18 mouse cellular contexts compared by ENCODE assay signal in genomic region chr6:103742784-103743183, GRCm38 (mm10).
A peak's percentile ranks its signal among the peaks of the same experiment; 100 is the strongest.
DNase-seq lines count a peak whose midpoint lies in the region; ATAC-seq and TF ChIP-seq lines count a peak whose summit lies in the region.
"Had no signal": no experiment of that assay in that cellular context is flagged by ENCODE, and none has a peak within 500 bp of the region (broad histone marks: within the 10 kb centered on the region; RNA-seq: fewer than 3 reads in every experiment).

No protein-coding gene starts in this region.

- no peak overlapping the region for H3K4me2 ChIP-seq in intestine, postnatal 0 days (replicated peaks; ENCODE audit: low read depth)
- H3K4me2 ChIP-seq in intestine, embryonic 16.5 days (ENCODE audit: low read depth, low read length) = no peak overlapping the region
- no peak overlapping the region for H3K4me2 ChIP-seq in midbrain, embryonic 14.5 days (ENCODE audit: low read length)
- H3K4me2 ChIP-seq: heart, embryonic 11.5 days; liver, embryonic 13.5 days had no signal

- H3K9ac ChIP-seq in intestine, postnatal 0 days (ENCODE audit: low read depth, low read length) = no peak overlapping the region
- H3K9ac ChIP-seq in intestine, embryonic 16.5 days (ENCODE audit: low read depth, low read length) = no peak overlapping the region
- no peak overlapping the region for H3K9ac ChIP-seq in midbrain, embryonic 14.5 days (replicated peaks; ENCODE audit: low read length)
- H3K9ac ChIP-seq: liver, embryonic 13.5 days had no signal

- TF ChIP-seq CTCF in intestine, postnatal 0 days (IDR thresholded peaks at IDR 0.05; ENCODE audit: low read depth) = peak; percentile 38

- H3K4me3 ChIP-seq in intestine, postnatal 0 days (ENCODE audit: low read depth, low read length) = no peak overlapping the region
- H3K4me3 ChIP-seq in intestine, embryonic 16.5 days (ENCODE audit: low read length) = no peak overlapping the region
- no peak overlapping the region for H3K4me3 ChIP-seq in midbrain, embryonic 14.5 days (replicated peaks; ENCODE audit: low read depth, low read length)
- H3K4me3 ChIP-seq: limb, embryonic 10.5 days; liver, embryonic 13.5 days had no signal

- peak; percentile 12 for DNase-seq in embryo, embryonic 11 days
- DNase-seq in embryo, embryonic 10 days (ENCODE audit: low spot score) = no peak
- peak; percentile 9 for DNase-seq in ES-CJ7 (ENCODE audit: low read depth, low spot score)
- DNase-seq in midbrain, embryonic 14.5 days = peak; percentile 58
- no peak for DNase-seq in spleen, adult 18-20 months
- DNase-seq: cerebellum, adult 8-10 months; heart, postnatal 4 days; kidney, adult 2 months; layer of hippocampus, postnatal 36 days; liver, embryonic 13.5 days; thymus, postnatal 14 days had no signal

- no peaks in the 10 kb centered on the region for H3K4me1 ChIP-seq in intestine, postnatal 0 days (replicated peaks; ENCODE audit: control insufficient read depth, insufficient read depth, low read length)
- no peaks in the 10 kb centered on the region for H3K4me1 ChIP-seq in intestine, embryonic 16.5 days (ENCODE audit: control insufficient read depth, insufficient read depth, low read length)
- H3K4me1 ChIP-seq in midbrain, embryonic 14.5 days (ENCODE audit: control insufficient read depth, insufficient read depth, low read length) = no peaks in the 10 kb centered on the region
- H3K4me1 ChIP-seq: limb, embryonic 10.5 days; liver, embryonic 13.5 days had no signal

- H3K36me3 ChIP-seq in intestine, postnatal 0 days (ENCODE audit: control insufficient read depth, insufficient read depth) = no peaks in the 10 kb centered on the region
- no peaks in the 10 kb centered on the region for H3K36me3 ChIP-seq in intestine, embryonic 16.5 days (ENCODE audit: control insufficient read depth, insufficient read depth, low read length)
- no peaks in the 10 kb centered on the region for H3K36me3 ChIP-seq in midbrain, embryonic 14.5 days (ENCODE audit: control insufficient read depth, insufficient read depth, low read length)
- H3K36me3 ChIP-seq: limb, embryonic 10.5 days; liver, embryonic 13.5 days had no signal

- ATAC-seq in intestine, postnatal 0 days = no peak
- no peak for ATAC-seq in intestine, embryonic 16.5 days
- peak; percentile 63; the same call in 1 of the 2 replicates for ATAC-seq in midbrain, embryonic 14.5 days (ENCODE audit: low FRiP score, low TSS enrichment)
- ATAC-seq in megakaryocyte-erythroid progenitor cell, adult 5-6 weeks (replicated peaks; ENCODE audit: low FRiP score, low TSS enrichment, poor library complexity, severe bottlenecking) = no peak
- ATAC-seq: lung, postnatal 0 days had no signal

- WGBS in intestine, postnatal 0 days = 53% methylated on average over 3 of the region's 3 CpGs
- WGBS in intestine, embryonic 16.5 days = 63% methylated on average over 3 of the region's 3 CpGs
- WGBS in midbrain, embryonic 14.5 days = 52% methylated on average over 3 of the region's 3 CpGs

- no peaks in the 10 kb centered on the region for H3K9me3 ChIP-seq in intestine, postnatal 0 days (ENCODE audit: control insufficient read depth)
- H3K9me3 ChIP-seq in intestine, embryonic 16.5 days (ENCODE audit: control insufficient read depth, low read length) = no peaks in the 10 kb centered on the region
- H3K9me3 ChIP-seq in midbrain, embryonic 14.5 days (ENCODE audit: control insufficient read depth, low read length) = no peaks in the 10 kb centered on the region
- H3K9me3 ChIP-seq: limb, embryonic 10.5 days; liver, embryonic 13.5 days had no signal

- H3K27ac ChIP-seq in intestine, postnatal 0 days (ENCODE audit: low read depth, low read length) = no peak overlapping the region
- H3K27ac ChIP-seq in intestine, embryonic 16.5 days (ENCODE audit: low read length) = no peak overlapping the region
- no peak overlapping the region for H3K27ac ChIP-seq in midbrain, embryonic 14.5 days (replicated peaks; ENCODE audit: low read depth, low read length)
- H3K27ac ChIP-seq: limb, embryonic 10.5 days; liver, embryonic 13.5 days had no signal

- no peaks in the 10 kb centered on the region for H3K27me3 ChIP-seq in intestine, postnatal 0 days (replicated peaks; ENCODE audit: control insufficient read depth, insufficient read depth, low read length)
- no peaks in the 10 kb centered on the region for H3K27me3 ChIP-seq in intestine, embryonic 16.5 days (replicated peaks; ENCODE audit: control insufficient read depth, insufficient read depth, low read length)
- H3K27me3 ChIP-seq in midbrain, embryonic 14.5 days (ENCODE audit: control insufficient read depth, insufficient read depth, low read length) = no peaks in the 10 kb centered on the region
- H3K27me3 ChIP-seq: CH12.LX; liver, embryonic 13.5 days had no signal

Comparison
In these comparisons a context has a peak if more than half of its experiments do, and no peak if none do; other contexts are left out.
1. DNase-seq: peak in embryo, embryonic 11 days (single experiment), ES-CJ7 (single experiment) and midbrain, embryonic 14.5 days (single experiment); none in embryo, embryonic 10 days (single experiment) and spleen, adult 18-20 months (0 of 2).